Mouse (Mus musculus): ENCODE data around the gene Lcmt1.

Gene Lcmt1

GRCm38 (mm10) chr7:123401121-123401520 lies 31.5 kb downstream of the Lcmt1 start:
- no peak for DNase-seq

- DNase-seq, result no peak
Observed at GRCm38 (mm10) chr7:123404198-123404597, 34.6 kb downstream of the Lcmt1 start.

- no peak for DNase-seq
Observed at GRCm38 (mm10) chr7:123405619-123406018, 36.0 kb downstream of the Lcmt1 start.

- no peak for DNase-seq
Observed at GRCm38 (mm10) chr7:123406988-123407387, 37.4 kb downstream of the Lcmt1 start.

GRCm38 (mm10) chr7:123410502-123410901 lies 40.9 kb downstream of the Lcmt1 start:
- DNase-seq, result no peak

- DNase-seq, result no peak
Observed at GRCm38 (mm10) chr7:123411109-123411508, 41.5 kb downstream of the Lcmt1 start.

GRCm38 (mm10) chr7:123412143-123412542 lies 42.6 kb downstream of the Lcmt1 start:
- DNase-seq, result no peak

GRCm38 (mm10) chr7:123416803-123417202 lies 47.2 kb downstream of the Lcmt1 start:
- DNase-seq, result no peak

GRCm38 (mm10) chr7:123417661-123418060 lies 48.1 kb downstream of the Lcmt1 start:
- peak; percentile 50 to 56 for DNase-seq

GRCm38 (mm10) chr7:123419984-123420383 lies 50.4 kb downstream of the Lcmt1 start:
- DNase-seq, result peak; percentile 79 to 81

- no peak for DNase-seq
Observed at GRCm38 (mm10) chr7:123421958-123422357, 52.4 kb downstream of the Lcmt1 start.

GRCm38 (mm10) chr7:123424281-123424680 lies 54.7 kb downstream of the Lcmt1 start:
- DNase-seq, result no peak

GRCm38 (mm10) chr7:123425134-123425757 lies 55.7 kb downstream of the Lcmt1 start:
- peak; percentile 73 to 84 for DNase-seq

- DNase-seq, result peak in 1 of 2 experiments; percentile 17
Observed at GRCm38 (mm10) chr7:123429624-123430410, 60.2 kb downstream of the Lcmt1 start.

- peak; percentile 39 to 44 for DNase-seq
Observed at GRCm38 (mm10) chr7:123430411-123430705, 60.8 kb downstream of the Lcmt1 start.

GRCm38 (mm10) chr7:123431206-123431605 lies 61.6 kb downstream of the Lcmt1 start:
- no peak for DNase-seq

GRCm38 (mm10) chr7:123442079-123442478 lies 72.5 kb downstream of the Lcmt1 start:
- no peak for DNase-seq

GRCm38 (mm10) chr7:123448794-123449193 lies 79.2 kb downstream of the Lcmt1 start:
- DNase-seq, result no peak

- no peak for DNase-seq
Observed at GRCm38 (mm10) chr7:123449676-123450075, 80.1 kb downstream of the Lcmt1 start.

- no peak for DNase-seq
Observed at GRCm38 (mm10) chr7:123450515-123450914, 80.9 kb downstream of the Lcmt1 start.

GRCm38 (mm10) chr7:123452551-123452950 lies 83.0 kb downstream of the Lcmt1 start:
- peak; percentile 49 to 68 for DNase-seq

GRCm38 (mm10) chr7:123453066-123453465 lies 83.5 kb downstream of the Lcmt1 start:
- no peak for DNase-seq

- DNase-seq, result no peak
Observed at GRCm38 (mm10) chr7:123455088-123455487, 85.5 kb downstream of the Lcmt1 start.

GRCm38 (mm10) chr7:123458309-123458708 lies 88.7 kb downstream of the Lcmt1 start:
- DNase-seq, result no peak

- no peak for DNase-seq
Observed at GRCm38 (mm10) chr7:123459247-123459646, 89.7 kb downstream of the Lcmt1 start.
